Mouse (Mus musculus) G1E (cell line): Measurements from ENCODE around the gene Sorbs2.

Experiments used
- CTCF ChIP-seq: IDR thresholded peaks from 2 replicates; pipeline ENCODE4 v1.5.1; 2012; ENCODE audit warnings: low read depth, low read length, inconsistent platforms, mixed read lengths
- GATA1 ChIP-seq: IDR thresholded peaks from 2 replicates; pipeline ENCODE4 v1.6.1; 2012; ENCODE audit warnings: borderline replicate concordance, low read length, inconsistent platforms, mixed read lengths
- POLR2AphosphoS5 ChIP-seq: IDR thresholded peaks from 2 replicates; pipeline ENCODE4 v1.6.1; 2012; ENCODE audit warnings: low read depth, low read length, inconsistent platforms; ENCODE audit not compliant: insufficient replicate concordance
- TAL1 ChIP-seq: conservative IDR thresholded peaks from 2 replicates; pipeline ENCODE4 v1.6.1; 2012; ENCODE audit warnings: low read depth, low read length, inconsistent platforms, mixed read lengths

DNA sequence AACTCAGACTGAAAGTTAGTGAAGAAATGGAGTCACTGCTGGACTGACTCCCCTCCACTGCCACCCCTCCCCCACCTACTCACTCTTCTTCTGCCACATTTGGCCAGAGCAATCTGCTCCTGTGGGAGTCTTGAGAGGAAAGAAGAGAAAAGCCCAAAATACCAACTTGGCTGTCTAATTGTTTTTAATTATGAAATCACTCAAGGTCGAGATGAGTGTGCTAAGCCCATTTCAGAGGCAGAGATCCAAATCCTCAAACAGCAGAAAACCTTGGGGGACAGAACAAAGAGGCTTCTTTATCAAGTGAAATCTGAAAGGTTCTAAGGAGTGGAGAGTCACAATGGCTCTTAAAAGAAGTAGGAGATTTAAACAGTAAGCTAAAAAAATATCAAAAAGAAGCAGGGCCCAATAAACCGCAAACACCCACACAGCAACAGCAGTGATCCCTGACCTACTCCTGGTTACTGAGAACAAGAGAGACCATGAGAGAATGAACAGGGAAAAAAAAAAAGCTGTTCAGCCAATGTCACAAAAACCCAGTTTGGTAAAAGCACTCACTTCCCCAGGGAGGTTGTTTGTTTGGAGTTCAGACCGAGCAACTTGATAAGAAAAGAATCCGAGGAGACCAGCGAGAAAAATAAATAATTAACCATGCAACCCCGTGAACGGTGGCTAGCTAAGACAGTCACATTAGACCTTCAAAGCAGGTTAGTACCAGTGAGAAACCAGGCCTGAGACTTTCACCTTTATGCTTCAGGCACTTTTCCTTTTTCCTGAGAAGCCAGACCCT lies 103.0 kb downstream of the Sorbs2 start:
- no peak for TF ChIP-seq POLR2AphosphoS5
- TF ChIP-seq CTCF, result no peak
- TF ChIP-seq GATA1, result no peak
- no peak for TF ChIP-seq TAL1
